Mouse (Mus musculus) heart, adult 2 months (tissue): ENCODE data around the gene Kmt5c.

Experiments
- CTCF ChIP-seq: fragments of 200-600 bp; IDR thresholded peaks from 2 replicates; pipeline ENCODE4 v1.8.1; 2022; ENCODE audit warnings: antibody characterized with exemption, mild to moderate bottlenecking, moderate library complexity
- EP300 ChIP-seq: fragments of 200-500 bp; IDR thresholded peaks from 2 replicates; pipeline ENCODE4 v1.6.1; 2011; ENCODE audit warnings: low read depth, low read length, control low read depth; ENCODE audit not compliant: insufficient read depth
- POLR2A ChIP-seq: fragments of 200-500 bp; IDR thresholded peaks from 2 replicates; pipeline ENCODE4 v1.6.1; 2011; ENCODE audit warnings: mild to moderate bottlenecking, low read depth, low read length, control low read depth; ENCODE audit not compliant: insufficient read depth

DNA sequence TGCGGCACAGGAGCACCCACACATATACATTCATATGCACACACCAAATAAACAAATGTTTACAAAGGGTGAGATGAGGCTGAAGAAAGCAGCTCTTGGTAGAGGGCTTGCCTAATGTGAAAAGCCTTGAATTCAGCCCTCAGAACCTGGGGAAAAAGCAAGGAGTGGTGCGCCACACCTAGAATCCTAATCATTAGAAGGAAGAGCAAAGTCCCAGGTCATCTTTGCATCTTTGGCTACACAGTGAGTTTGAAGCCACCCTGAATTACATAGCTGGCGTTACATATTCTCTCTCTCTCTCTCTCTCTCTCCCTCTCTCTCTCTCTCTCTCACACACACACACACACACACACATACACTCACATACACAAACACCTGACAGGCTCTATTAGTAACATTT is 20.6 kb upstream of the Kmt5c start:
- no peak for TF ChIP-seq EP300
- TF ChIP-seq CTCF = no peak
- TF ChIP-seq POLR2A = no peak
